Mouse (Mus musculus) hematopoietic stem cell, adult 5-6 weeks (primary cell): ENCODE results near the gene Pdzrn3. TPM values are rescaled to one million over a fixed set of nuclear protein-coding genes. Genes with fewer than 3 reads are reported as not detected.

Source experiments
- ATAC-seq, 2 experiments: fragments of 125-278 bp in 1 of 2; replicated peaks in 1 of 2; 2 replicates each; pipeline ENCODE4 v1.8.0; 2016 to 2017; ENCODE audit warnings: inconsistent platforms in 2 of 2, mild to moderate bottlenecking in 2 of 2, moderate number of reproducible peaks in 2 of 2, low read depth in 1 of 2, moderate TSS enrichment in 1 of 2; ENCODE audit not compliant: low FRiP score in 2 of 2, poor library complexity in 2 of 2, severe bottlenecking in 2 of 2, insufficient read depth in 1 of 2, low TSS enrichment in 1 of 2
- total RNA-seq: library from RNA; stranded (forward); fragments of 172-1452, 232-1000 nt; gene quantifications from 2 replicates; pipeline ENCODE4 v1.2.3, GENCODE M21; 2017

Gene Pdzrn3
- total RNA-seq, 1 experiment from 2014 or later, result not detected

DNA sequence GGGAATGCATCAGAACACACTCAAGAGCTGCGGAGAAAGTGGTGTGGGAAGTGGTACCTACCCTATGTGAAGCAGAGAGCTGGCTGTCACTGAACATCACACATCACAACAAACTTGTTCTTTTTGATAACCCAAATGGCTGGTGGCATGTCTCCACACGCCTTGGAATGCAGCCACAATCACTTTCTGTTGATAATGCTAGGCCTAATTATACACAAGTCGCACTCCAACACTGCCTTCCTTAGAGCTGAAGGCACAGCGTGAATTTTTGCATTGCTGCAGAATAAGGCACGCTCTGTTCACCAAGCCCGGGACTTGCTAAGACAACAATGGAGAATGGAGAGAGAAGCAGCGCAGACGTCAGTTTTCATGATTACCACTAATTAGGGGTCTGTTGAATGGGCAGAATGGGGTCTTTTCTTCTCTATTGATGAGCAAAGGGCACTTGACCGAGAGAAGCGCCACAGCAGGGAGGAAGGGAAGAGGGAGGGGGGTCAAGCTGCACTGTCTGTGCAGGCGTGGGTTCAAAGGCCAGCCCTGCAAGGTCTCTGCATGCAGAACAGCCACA lies 69.6 kb downstream of the Pdzrn3 start:
- ATAC-seq, result no peak

GRCm38 (mm10) chr6:101306834-101307233 lies 70.9 kb downstream of the Pdzrn3 start:
- ATAC-seq, result no peak

- no peak for ATAC-seq
Measured at GRCm38 (mm10) chr6:101305543-101305942, 72.2 kb downstream of the Pdzrn3 start.

DNA sequence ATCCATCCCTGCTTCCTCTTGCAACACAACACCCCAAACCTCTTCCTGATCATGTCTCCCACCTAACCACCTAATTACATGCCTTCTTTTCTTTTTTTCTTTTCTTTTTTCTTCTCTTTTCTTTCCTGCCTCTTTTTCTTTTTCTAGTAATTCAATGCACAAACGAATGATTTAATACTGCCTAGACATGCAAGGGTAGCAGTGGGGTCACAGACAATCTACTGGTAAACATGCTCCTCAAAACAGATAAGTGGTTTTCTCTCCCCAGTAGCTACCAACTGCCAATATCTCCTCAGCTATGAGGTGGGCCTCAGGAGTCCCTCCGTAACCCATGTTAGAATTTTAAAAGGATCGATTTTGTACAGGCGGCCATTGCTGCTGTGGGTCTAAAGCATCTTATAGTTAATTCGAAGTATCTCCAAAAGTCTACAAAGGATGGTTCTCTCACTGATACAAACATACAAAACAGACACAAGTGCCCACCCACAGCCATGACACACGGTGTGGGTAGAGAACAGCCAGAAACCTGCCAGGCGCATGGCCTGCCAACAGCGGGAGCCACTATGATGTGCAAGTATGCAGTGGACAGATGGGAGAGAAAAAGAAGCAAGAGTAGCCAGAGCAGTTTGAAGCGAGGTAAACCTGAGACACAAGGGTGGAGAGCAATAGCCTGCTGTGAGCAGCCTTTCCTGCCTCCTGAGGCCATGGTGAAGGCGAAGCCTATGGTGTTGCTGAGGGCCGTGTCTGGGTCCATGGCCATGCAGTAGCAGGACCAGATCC lies 73.5 kb downstream of the Pdzrn3 start:
- ATAC-seq, result no peak

DNA sequence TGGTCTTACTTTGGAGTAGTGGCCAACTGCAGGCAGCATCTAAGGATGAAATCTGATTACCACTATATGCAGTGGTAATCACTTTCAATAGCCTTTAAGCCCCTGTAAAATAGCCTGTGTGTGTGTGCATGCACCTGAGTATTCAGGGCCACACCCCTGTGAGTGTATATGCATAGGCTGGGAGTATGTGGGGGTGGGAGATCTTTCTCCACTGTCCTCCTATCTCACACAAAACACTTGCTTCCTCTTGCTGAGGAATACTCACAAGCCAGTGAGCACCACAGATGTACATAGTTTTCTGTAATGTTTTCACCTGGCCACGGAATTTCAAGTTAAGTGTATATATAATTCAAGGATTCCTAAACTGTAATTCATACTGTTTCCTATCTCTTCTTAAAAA lies 74.2 kb downstream of the Pdzrn3 start:
- no peak for ATAC-seq

DNA sequence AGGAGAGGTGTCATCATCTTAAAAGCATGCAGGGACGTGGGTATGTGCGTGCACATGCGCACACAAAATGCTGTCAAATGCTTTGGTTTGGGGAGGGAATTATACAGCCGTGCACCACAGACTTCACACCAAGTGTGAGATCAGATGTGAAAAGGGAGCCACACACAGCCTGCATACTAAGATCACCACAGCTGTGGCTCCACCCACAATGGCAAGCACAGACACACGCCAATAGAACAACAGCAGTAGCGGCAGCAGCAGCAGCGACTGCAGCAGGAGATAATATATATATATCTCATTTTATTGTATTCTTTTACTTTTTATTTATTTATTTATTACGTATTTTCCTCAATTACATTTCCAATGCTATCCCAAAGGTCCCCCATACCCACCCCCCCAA lies 76.5 kb downstream of the Pdzrn3 start:
- no peak for ATAC-seq

DNA sequence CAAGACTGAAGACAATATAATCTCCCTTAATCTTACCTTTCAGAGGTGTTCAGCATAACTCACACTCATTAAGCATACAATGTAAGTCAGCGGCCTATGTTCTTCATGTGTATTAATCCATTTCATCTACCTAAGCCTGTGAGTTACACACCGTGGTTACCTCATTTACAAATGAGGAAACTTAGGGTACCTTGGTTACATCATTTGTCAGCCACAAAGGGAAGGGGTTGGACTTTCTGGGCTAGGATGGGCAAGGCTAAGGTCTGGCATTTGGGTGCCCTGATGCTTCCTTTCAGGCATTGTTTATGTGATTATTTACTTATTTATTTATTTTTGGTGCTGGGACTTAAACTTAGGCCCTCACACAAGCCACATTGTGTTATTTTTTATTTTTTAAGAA lies 78.3 kb downstream of the Pdzrn3 start:
- peak; percentile 22 to 81; a peak in 1 of 4 replicates for ATAC-seq

DNA sequence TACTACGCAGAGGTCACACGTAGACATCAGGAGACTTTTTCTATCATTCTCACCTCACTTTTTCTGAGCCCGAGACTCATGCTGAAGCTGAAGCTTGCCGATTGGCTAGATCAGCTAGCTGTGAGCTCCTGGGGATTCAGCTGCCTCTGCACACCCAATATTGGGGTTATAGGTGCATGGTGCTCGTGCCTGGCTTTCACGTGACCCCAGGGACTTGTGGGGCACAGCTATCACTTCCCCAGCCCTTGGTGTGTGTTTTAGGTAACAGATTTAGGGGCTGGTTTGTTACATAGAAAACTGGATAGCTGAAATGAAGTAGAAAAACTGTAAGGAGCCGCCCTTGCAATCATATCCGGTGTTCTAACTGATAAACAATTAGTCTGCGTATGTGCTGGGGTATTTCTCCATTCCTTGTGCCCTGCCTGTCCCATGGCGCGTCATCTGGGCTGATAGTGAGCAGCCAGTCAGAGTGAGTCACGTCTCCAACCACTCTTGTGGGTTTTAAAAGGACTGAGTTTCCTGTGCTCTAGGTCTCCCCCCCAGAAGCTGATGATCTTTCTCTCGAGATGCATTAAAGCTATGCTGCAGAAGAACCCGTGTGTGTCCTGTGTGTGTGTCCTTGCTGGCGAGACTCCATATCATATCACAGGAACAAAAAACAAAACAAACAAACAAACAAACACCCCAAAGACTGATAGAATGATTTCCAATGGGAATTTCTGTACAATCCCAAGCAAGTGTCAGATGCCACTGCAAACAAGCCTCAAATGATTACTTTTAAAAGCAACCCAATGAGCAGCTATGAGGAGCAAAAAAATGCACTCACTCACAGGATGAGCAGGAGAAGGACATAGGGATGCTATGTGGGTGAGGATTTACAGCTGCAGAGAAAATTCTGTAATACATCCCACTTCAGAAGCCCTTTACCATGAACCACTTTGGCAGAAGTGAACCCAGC lies 79.9 kb downstream of the Pdzrn3 start:
- ATAC-seq, result no peak

GRCm38 (mm10) chr6:101296997-101297396 lies 80.7 kb downstream of the Pdzrn3 start:
- ATAC-seq, result no peak

DNA sequence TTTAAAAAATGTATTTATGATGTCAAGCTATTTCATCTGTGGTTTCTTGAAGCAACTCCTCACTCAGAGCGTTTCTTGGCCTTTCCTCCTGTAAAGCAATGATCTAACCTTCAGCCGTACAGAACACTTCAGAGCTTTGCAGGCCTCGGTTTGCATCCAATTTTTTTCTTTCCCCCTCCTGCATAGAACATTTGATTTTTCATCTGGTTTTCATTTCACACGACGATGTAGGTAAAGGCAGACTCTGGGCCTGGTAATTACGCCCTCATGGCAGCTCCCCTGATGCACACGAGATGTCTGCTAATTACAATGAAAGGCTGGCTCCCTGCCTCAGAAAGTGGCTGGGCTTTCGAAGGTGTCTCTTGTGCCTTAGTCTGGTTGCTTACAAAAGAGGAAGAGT lies 81.4 kb downstream of the Pdzrn3 start:
- no peak for ATAC-seq

DNA sequence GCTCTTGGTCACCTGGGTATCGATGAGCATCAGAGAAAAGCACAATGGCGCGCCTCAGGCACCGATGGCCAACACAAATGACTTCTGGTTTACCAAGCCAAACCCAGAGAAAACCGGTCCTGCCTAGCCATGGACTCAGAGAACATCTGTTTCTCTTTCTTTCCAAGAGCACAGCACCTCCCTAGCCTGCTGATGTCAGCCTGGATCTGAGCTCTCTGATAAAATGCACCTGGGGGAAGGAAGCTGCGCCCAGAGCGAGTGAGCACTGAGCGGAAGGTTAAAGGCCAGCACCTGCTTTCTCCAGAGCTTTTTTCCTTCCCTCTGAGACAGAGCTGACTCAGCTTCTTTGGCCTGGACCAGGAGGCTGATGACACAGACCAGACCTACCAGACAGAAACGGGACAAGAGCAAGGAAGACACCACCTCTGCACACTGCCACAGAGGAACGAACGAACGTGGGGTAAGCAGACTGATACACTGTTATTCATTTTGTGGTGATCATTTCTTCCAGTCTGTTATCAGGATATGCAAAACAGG lies 84.6 kb downstream of the Pdzrn3 start:
- ATAC-seq, result no peak

- no peak for ATAC-seq
Measured at GRCm38 (mm10) chr6:101291944-101292343, 85.8 kb downstream of the Pdzrn3 start.

- ATAC-seq, result peak; percentile 59 to 68; a peak in 3 of 4 replicates
Measured at GRCm38 (mm10) chr6:101290160-101290559, 87.5 kb downstream of the Pdzrn3 start.

DNA sequence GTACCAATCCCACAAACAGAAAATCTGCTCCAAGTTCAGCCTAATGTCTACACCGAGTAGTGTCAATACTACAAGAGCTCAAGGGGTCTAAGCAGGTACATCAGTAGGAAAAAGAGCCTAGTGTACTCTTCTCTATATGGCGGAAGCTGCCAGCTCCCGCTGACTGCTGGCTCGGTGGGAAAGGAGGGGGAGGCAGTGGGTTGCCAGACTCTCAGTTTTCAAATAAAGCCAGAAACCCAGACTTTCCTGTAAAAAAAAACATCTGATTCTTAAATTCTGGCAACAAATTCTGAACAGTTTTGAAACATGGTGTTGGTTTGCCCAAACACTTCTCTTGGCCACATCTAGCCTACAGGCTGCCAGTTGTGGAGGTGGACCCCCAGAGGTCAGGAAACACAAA lies 88.3 kb downstream of the Pdzrn3 start:
- ATAC-seq, result no peak

DNA sequence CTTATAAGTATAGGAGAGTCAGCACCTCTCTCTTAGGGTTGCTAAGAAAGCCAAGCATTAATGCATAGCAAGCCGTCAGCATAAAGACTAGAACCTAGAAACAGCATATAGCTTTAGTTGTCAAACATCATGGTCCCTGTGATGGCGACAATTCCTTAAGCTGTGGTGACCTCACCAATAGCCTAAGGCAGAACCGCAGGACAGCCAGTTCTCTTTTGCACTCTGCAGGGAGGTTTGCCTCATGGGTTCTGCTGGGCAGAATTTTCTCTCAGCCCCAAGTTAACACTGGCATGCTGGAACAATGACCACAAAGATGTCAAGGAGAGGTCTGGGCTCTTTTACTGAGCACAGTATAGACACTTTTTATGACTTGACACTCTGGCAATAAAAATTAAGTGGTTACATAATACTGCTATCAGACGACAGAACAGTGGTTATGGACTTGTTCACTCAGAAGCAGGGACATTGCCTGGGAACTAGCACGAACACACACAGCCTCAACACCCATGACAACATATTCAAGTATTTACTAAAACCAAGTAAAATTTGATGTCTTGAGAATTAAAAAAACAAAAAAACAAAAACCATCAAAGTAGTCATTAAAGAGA lies 90.0 kb downstream of the Pdzrn3 start:
- ATAC-seq, result no peak

- peak; percentile 15 to 36; a peak in 3 of 4 replicates for ATAC-seq
Measured at GRCm38 (mm10) chr6:101287077-101287476, 90.6 kb downstream of the Pdzrn3 start.

- ATAC-seq, result no peak
Measured at GRCm38 (mm10) chr6:101284368-101284955, 93.2 kb downstream of the Pdzrn3 start.
